Mouse (Mus musculus) heart, adult 2 months (tissue): ENCODE results near the gene Slc38a9.

Experiments
- CTCF ChIP-seq: fragments of 200-600 bp; IDR thresholded peaks from 2 replicates; pipeline ENCODE4 v1.8.1; 2022; ENCODE audit warnings: antibody characterized with exemption, mild to moderate bottlenecking, moderate library complexity
- EP300 ChIP-seq: fragments of 200-500 bp; IDR thresholded peaks from 2 replicates; pipeline ENCODE4 v1.6.1; 2011; ENCODE audit warnings: low read depth, low read length, control low read depth; ENCODE audit not compliant: insufficient read depth
- POLR2A ChIP-seq: fragments of 200-500 bp; IDR thresholded peaks from 2 replicates; pipeline ENCODE4 v1.6.1; 2011; ENCODE audit warnings: mild to moderate bottlenecking, low read depth, low read length, control low read depth; ENCODE audit not compliant: insufficient read depth

DNA sequence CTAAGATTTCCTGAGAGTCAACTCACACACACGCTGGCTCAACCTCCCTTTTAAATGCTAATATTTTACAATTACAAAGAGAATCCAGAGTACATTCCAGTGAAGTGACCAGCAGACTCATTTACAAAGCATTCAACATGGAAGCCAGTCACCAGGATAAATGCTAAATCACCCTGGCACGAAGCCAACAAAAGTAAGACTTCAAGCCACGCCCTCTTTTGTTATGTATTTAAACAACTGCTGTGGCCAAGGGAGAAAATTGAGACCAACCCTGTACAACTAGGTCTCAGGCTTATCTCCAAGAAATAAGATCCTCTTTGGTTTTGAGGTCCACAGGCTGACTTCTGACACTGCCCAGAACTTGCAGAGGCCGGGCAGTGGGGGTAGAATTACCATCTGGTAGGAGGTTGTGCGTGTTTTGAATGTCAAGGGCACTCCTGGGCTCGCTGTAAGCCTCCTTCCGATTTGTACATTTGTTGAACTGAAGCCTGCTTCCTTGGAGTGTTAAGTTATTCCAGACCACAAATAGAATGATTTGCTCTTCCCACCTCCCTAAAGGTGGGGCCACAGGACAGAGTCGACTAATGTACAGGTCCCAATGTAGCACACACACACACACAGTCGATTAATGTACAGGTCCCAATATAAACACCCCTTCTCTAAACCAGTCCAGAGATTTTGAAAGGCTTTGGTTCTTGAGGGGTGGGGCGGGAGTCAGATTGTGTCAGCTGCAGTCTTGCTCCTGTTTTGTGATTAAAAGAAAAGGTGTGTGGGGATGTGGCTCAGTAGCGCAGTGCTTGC lies 110.2 kb downstream of the Slc38a9 start:
- TF ChIP-seq EP300 (no peak), CTCF (no peak), POLR2A (0 out of 2 replicates have a peak, but pooled peaks have one; percentile 29)
